Mouse (Mus musculus) skeletal muscle tissue, adult 2 months (tissue): ENCODE results near the gene Rfesd.

Source experiments
- DNase-seq: peaks from one replicate; pipeline ENCODE4 v3.0.0-alpha.2; 2012; ENCODE audit warnings: low read depth, low spot score

Rfesd gene

DNA sequence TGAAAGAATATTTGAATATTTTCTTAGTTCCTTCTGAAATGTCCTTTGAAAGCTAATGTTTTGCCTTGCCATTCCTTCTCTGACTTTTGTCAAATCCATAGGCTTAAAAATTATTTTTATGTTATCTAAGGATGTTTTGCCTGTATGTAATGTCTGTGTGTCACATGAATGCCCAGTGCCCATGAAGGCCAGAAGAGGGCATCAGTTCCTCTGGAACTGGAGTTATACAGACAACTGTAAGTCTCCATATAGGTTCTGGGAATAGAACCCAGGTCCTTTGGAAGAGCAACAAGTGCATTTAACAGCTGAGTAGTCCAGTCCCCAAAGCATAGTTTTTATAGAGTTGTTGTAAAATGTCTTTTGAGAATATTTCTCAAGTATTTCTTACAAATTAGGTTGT lies 36.6 kb downstream of the Rfesd start:
- DNase-seq = no peak

DNA sequence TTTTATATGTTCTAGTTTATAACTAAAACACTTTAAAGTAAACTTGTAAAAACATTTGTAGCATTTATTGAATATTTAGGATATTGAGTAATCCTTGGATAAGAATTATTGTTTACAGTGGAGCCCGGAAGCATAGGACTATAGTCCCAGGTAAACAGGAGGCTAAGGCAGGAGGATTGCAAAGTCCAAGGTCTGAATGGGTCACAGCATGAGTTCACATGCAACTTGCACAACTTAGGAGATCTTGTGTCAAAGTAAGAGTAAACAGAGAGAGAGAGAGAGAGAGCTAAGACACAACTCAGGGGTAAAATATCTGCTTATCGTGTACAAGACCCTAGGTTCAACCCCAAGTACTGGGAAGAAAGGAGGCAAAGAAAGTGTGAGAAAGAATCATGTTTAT lies 41.9 kb downstream of the Rfesd start:
- DNase-seq = no peak

GRCm38 (mm10) chr13:75976218-75976617 lies 42.3 kb downstream of the Rfesd start:
- DNase-seq = no peak

- DNase-seq = no peak
Measured at GRCm38 (mm10) chr13:75975629-75976028, 42.9 kb downstream of the Rfesd start.

DNA sequence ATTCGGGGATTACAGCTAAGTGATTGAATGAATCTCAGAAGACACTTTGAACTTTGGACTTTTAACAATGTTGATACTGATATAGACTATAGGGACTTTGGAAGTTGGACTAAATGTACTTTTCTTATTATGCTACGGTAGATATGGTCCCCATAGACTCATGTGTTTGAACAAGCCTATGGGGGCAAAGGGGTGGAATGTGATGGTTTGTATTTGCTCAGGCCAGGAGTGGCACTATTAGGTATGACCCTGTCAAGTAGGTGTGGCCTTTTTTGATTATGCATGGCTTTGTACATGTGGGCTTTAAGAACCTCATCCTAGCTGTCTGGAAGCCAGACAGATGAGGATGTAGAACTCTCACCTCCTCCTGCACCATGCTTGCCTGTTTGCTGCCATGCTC lies 44.0 kb downstream of the Rfesd start:
- no peak for DNase-seq

GRCm38 (mm10) chr13:75966850-75967249 lies 51.7 kb downstream of the Rfesd start, which contains the start of gene Spata9:
Gene Spata9, plus strand, starts transcription at chr13:75967150.
- DNase-seq = no peak

GRCm38 (mm10) chr13:75955357-75955992 lies 63.0 kb downstream of the Rfesd start:
- no peak for DNase-seq
